Mouse (Mus musculus): ENCODE data around the gene Rnf215. TPM values are rescaled to one million over a fixed set of nuclear protein-coding genes. Genes with fewer than 3 reads are reported as not detected.
"Not testable (repeated sequence)": the region's sequence is repeated elsewhere in the genome, so short reads cannot be mapped to it uniquely, and the experiment has no call there.

Rnf215 gene
- total RNA-seq, 2 experiments from 2014 or later, result 2.5 to 8.6 TPM

GRCm38 (mm10) chr11:4185480-4185879, 50.5 kb downstream of the Rnf215 start:
- ATAC-seq (replicated peaks; ENCODE audit: low FRiP score, poor library complexity, severe bottlenecking), result not testable (repeated sequence)

GRCm38 (mm10) chr11:4186486-4187317, 51.7 kb downstream of the Rnf215 start, which contains the start of gene Tbc1d10a:
Gene Tbc1d10a, plus strand, starts transcription at chr11:4186789.
- ATAC-seq (replicated peaks; ENCODE audit: low FRiP score, poor library complexity, severe bottlenecking), result peak; percentile 99

- no peak for ATAC-seq (replicated peaks; ENCODE audit: low FRiP score, poor library complexity, severe bottlenecking)
Measured at GRCm38 (mm10) chr11:4187318-4187700, 52.3 kb downstream of the Rnf215 start.

GRCm38 (mm10) chr11:4189182-4189581, 54.2 kb downstream of the Rnf215 start:
- no peak for ATAC-seq (replicated peaks; ENCODE audit: low FRiP score, poor library complexity, severe bottlenecking)

- ATAC-seq (replicated peaks; ENCODE audit: low FRiP score, poor library complexity, severe bottlenecking), result no peak
Measured at GRCm38 (mm10) chr11:4190677-4191076, 55.7 kb downstream of the Rnf215 start.

Other genes with a start within 250 kb of the Rnf215 start
- not detected in 2 replicates for gene 4921536K21Rik, start 240.1 kb upstream of the Rnf215 start, total RNA-seq (2015; ENCODE audit: low replicate concordance)
- not detected in 2 replicates for gene 4921536K21Rik, start 240.1 kb upstream of the Rnf215 start, total RNA-seq (2017; ENCODE audit: low replicate concordance)
- gene Dusp18, start 240.0 kb upstream of the Rnf215 start, total RNA-seq (2015; ENCODE audit: low replicate concordance), result not detected in 2 replicates
- 0.09 TPM in 1 of 2 replicates, not detected in the other for gene Dusp18, start 240.0 kb upstream of the Rnf215 start, total RNA-seq (2017; ENCODE audit: low replicate concordance)
- gene Slc35e4, start 220.5 kb upstream of the Rnf215 start, total RNA-seq (2015; ENCODE audit: low replicate concordance), result 0.38 and 0.63 TPM in 2 replicates
- gene Slc35e4, start 220.5 kb upstream of the Rnf215 start, total RNA-seq (2017; ENCODE audit: low replicate concordance), result not detected in 2 replicates
- 33.4 and 50.3 TPM in 2 replicates for gene Tcn2, start 203.0 kb upstream of the Rnf215 start, total RNA-seq (2015; ENCODE audit: low replicate concordance)
- 12.0 and 20.8 TPM in 2 replicates for gene Tcn2, start 203.0 kb upstream of the Rnf215 start, total RNA-seq (2017; ENCODE audit: low replicate concordance)
- gene Pes1, start 171.2 kb upstream of the Rnf215 start, total RNA-seq (2015; ENCODE audit: low replicate concordance), result 11.3 and 15.0 TPM in 2 replicates
- gene Pes1, start 171.2 kb upstream of the Rnf215 start, total RNA-seq (2017; ENCODE audit: low replicate concordance), result 19.0 and 20.4 TPM in 2 replicates
- not detected in 2 replicates for gene 4930556J24Rik, start 158.4 kb upstream of the Rnf215 start, total RNA-seq (2015; ENCODE audit: low replicate concordance)
- not detected in 2 replicates for gene 4930556J24Rik, start 158.4 kb upstream of the Rnf215 start, total RNA-seq (2017; ENCODE audit: low replicate concordance)
- gene Gal3st1, start 151.6 kb upstream of the Rnf215 start, total RNA-seq (2015; ENCODE audit: low replicate concordance), result not detected in 2 replicates
- gene Gal3st1, start 151.6 kb upstream of the Rnf215 start, total RNA-seq (2017; ENCODE audit: low replicate concordance), result not detected in 2 replicates
- not detected in 2 replicates for gene Sec14l4, start 103.7 kb upstream of the Rnf215 start, total RNA-seq (2015; ENCODE audit: low replicate concordance)
- gene Sec14l4, start 103.7 kb upstream of the Rnf215 start, total RNA-seq (2017; ENCODE audit: low replicate concordance), result not detected in 2 replicates
- gene Sec14l3, start 70.4 kb upstream of the Rnf215 start, total RNA-seq (2015; ENCODE audit: low replicate concordance), result not detected in 2 replicates
- gene Sec14l3, start 70.4 kb upstream of the Rnf215 start, total RNA-seq (2017; ENCODE audit: low replicate concordance), result not detected in 2 replicates
- 1.9 and 8.2 TPM in 2 replicates for gene Mtfp1, start 39.8 kb upstream of the Rnf215 start, total RNA-seq (2015; ENCODE audit: low replicate concordance)
- gene Mtfp1, start 39.8 kb upstream of the Rnf215 start, total RNA-seq (2017; ENCODE audit: low replicate concordance), result 3.7 and 5.6 TPM in 2 replicates
- 1.5 and 7.7 TPM in 2 replicates for gene Sec14l2, start 11.8 kb upstream of the Rnf215 start, total RNA-seq (2015; ENCODE audit: low replicate concordance)
- gene Sec14l2, start 11.8 kb upstream of the Rnf215 start, total RNA-seq (2017; ENCODE audit: low replicate concordance), result 2.5 and 9.9 TPM in 2 replicates
- gene Ccdc157, start 25.1 kb downstream of the Rnf215 start, total RNA-seq (2015; ENCODE audit: low replicate concordance), result 0.21 and 0.77 TPM in 2 replicates
- gene Ccdc157, start 25.1 kb downstream of the Rnf215 start, total RNA-seq (2017; ENCODE audit: low replicate concordance), result 1.0 and 1.3 TPM in 2 replicates
- gene Sf3a1, start 25.1 kb downstream of the Rnf215 start, total RNA-seq (2015; ENCODE audit: low replicate concordance), result 12.7 and 19.6 TPM in 2 replicates
- gene Sf3a1, start 25.1 kb downstream of the Rnf215 start, total RNA-seq (2017; ENCODE audit: low replicate concordance), result 10.8 and 18.4 TPM in 2 replicates
- gene Tbc1d10a, start 51.6 kb downstream of the Rnf215 start, total RNA-seq (2015; ENCODE audit: low replicate concordance), result 1.7 and 3.5 TPM in 2 replicates
- gene Tbc1d10a, start 51.6 kb downstream of the Rnf215 start, total RNA-seq (2017; ENCODE audit: low replicate concordance), result 0.42 and 1.4 TPM in 2 replicates
- gene Castor1, start 83.0 kb downstream of the Rnf215 start, total RNA-seq (2015; ENCODE audit: low replicate concordance), result not detected in 2 replicates
- not detected in 2 replicates for gene Castor1, start 83.0 kb downstream of the Rnf215 start, total RNA-seq (2017; ENCODE audit: low replicate concordance)
- gene Osm, start 101.2 kb downstream of the Rnf215 start, total RNA-seq (2015; ENCODE audit: low replicate concordance), result 2.1 and 4.4 TPM in 2 replicates
- gene Osm, start 101.2 kb downstream of the Rnf215 start, total RNA-seq (2017; ENCODE audit: low replicate concordance), result 2.1 and 6.4 TPM in 2 replicates
- gene Lif, start 122.4 kb downstream of the Rnf215 start, total RNA-seq (2015; ENCODE audit: low replicate concordance), result not detected in 2 replicates
- not detected in 2 replicates for gene Lif, start 122.4 kb downstream of the Rnf215 start, total RNA-seq (2017; ENCODE audit: low replicate concordance)

Measured in erythroblast, adult 5-6 weeks (primary cell).